Mouse (Mus musculus): ENCODE data around the gene Pth1r. TPM values are rescaled to one million over a fixed set of nuclear protein-coding genes. Genes with fewer than 3 reads are reported as not detected.

The Pth1r gene
- 30.9 and 33.9 TPM in 2 replicates for polyA plus RNA-seq (2016; fragmentation: Nextera tagmentation; extraction: Ambion mirVana)

DNA sequence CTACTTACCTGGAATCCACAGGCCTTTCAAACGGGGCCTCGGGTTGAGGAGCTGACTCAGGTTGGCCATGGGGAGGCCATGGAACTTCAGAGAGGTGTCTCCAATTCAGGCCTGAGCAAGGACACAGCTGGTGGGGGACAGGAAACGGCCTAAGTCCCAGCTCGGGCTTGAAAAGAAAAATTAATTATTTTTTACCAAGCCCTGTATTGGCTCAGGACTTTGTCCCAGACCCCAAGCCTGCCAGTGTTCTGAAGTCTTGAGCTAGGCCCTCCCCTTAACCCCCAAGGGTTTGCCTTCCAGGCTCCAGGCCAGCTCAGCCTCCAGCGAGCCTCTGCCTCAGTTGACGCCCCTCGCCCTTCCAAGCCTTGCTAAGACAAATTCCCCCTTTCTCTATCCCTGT is at the start of gene Pth1r:
Gene Pth1r (minus strand): TSS at position 185 of the 400 bp plus-strand sequence.
- Histone ChIP-seq H3K36me3 (no peaks in the 10 kb centered on the region), H3K4me3 (no peak within 1 kb of the TSS), H3K9me3 (replicated peaks) (no peaks in the 10 kb centered on the region), H3K4me1 (peaks cover 63% of the 10 kb centered on the region), H3K27me3 (ENCODE audit: low read depth, poor library complexity, severe bottlenecking) (peaks cover 58% of the 10 kb centered on the region), H3K27ac (replicated peaks) (peak within 1 kb of the TSS; percentile 6; the same call in 1 of the 2 replicates)
- WGBS = 67% methylated on average over 7 of the region's 7 CpGs
- no peak for DNase-seq (ENCODE audit: low spot score)

DNA sequence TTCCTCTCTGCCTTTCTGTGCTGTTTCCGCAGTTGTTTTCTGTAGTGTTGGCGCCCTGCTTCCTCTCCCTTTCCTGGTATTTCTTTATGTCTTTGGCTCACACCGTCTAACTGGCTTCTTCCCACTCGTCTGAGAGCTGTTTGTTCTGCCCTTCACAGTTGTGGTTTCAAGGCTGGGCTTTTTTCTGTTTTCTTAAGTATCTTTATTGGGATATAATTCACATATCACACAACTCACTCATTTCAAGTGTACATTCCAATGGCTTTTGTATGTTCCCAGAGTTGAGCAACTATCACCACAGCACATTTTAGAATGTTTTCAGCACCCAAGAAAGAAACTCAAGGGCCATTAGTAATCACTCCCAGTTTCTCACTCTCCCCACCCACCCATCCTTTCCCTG is 43.5 kb upstream of the Pth1r start:
- Histone ChIP-seq H3K4me1 (no peaks in the 10 kb centered on the region), H3K27me3 (ENCODE audit: low read depth, poor library complexity, severe bottlenecking) (no peaks in the 10 kb centered on the region), H3K36me3 (no peaks in the 10 kb centered on the region), H3K27ac (replicated peaks) (no peak overlapping the region), H3K9me3 (replicated peaks) (no peaks in the 10 kb centered on the region), H3K4me3 (no peak overlapping the region)
- 84% methylated on average over 4 of the region's 4 CpGs for WGBS
- no peak for DNase-seq (ENCODE audit: low spot score)

DNA sequence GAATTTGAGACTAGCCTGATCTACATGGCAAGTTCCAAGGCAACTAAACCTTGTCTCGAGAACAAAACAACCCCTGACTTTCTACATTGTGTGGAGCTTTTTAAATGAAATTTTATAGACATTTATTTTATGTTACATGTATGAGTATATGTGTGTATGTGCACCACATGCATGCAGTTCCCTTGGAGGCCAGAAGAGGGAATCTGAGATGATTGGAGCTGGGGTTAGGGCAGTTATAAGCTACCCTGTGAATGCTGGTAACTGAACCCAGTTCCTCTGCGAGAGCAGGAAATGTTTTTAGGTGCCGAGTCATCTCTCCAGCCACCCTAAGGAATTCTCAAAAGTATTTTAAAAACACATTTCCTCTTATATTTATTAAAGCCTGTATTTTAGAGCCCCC is 41.2 kb upstream of the Pth1r start:
- Histone ChIP-seq H3K36me3 (no peaks in the 10 kb centered on the region), H3K9me3 (replicated peaks) (no peaks in the 10 kb centered on the region), H3K27ac (replicated peaks) (no peak overlapping the region), H3K4me3 (no peak overlapping the region), H3K27me3 (ENCODE audit: low read depth, poor library complexity, severe bottlenecking) (no peaks in the 10 kb centered on the region), H3K4me1 (no peaks in the 10 kb centered on the region)
- WGBS = 92% methylated on average over 3 of the region's 3 CpGs
- DNase-seq (ENCODE audit: low spot score) = no peak

DNA sequence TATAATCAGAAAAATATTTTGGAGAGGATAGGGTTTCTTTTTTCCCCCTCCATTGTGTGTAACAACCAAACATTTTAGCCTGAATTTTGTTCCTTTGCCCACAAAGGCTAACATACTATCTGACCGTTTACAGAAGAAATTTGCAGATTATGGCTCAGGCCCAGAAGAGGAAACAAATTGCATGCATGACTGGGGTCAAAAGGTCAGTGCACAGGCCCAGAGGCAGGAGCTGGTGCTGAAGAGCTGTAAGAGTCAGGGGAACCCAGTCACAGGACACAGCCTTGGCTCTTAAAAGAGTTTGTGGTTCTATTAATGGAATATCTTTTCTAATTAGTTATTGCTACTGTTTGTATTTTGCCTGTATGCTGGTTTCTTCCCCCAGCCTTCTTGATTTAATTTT is 36.7 kb upstream of the Pth1r start:
- H3K4me3 ChIP-seq = no peak overlapping the region
- H3K9me3 ChIP-seq (replicated peaks) = no peaks in the 10 kb centered on the region
- no peak for DNase-seq (ENCODE audit: low spot score)
- no peaks in the 10 kb centered on the region for H3K36me3 ChIP-seq
- H3K27me3 ChIP-seq (ENCODE audit: low read depth, poor library complexity, severe bottlenecking) = peaks cover 29% of the 10 kb centered on the region
- no peak overlapping the region for H3K27ac ChIP-seq (replicated peaks)
- WGBS = 54% methylated on average over 1 of the region's 1 CpGs
- H3K4me1 ChIP-seq = peaks cover 22% of the 10 kb centered on the region

DNA sequence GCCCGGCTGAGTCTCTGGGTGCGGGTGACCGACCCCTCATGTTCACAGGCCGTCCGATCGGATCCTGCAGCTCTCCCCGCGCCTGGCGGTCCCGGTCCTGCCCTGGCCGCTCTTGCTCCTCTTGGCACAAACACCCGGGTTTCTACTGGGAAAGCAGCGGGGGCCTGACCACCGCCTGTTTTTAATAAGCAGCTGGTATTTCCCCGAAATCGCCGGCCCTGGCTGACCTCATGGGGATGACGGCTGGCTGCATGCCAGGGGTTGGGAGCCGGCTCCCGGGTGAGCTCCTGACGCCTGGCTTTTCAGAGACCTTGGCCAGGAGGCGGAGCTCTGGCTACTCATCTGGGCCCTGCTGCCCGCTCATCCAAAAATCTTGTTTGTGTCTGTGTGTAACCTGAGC is 34.8 kb upstream of the Pth1r start:
- WGBS = under 1% methylated on average over 23 of the region's 23 CpGs
- Histone ChIP-seq H3K4me3 (peak overlapping the region; percentile 60), H3K36me3 (no peaks in the 10 kb centered on the region), H3K27me3 (ENCODE audit: low read depth, poor library complexity, severe bottlenecking) (peaks cover 38% of the 10 kb centered on the region), H3K27ac (replicated peaks) (peak overlapping the region; percentile 72), H3K9me3 (replicated peaks) (no peaks in the 10 kb centered on the region), H3K4me1 (peaks cover 22% of the 10 kb centered on the region)
- no peak for DNase-seq (ENCODE audit: low spot score)

DNA sequence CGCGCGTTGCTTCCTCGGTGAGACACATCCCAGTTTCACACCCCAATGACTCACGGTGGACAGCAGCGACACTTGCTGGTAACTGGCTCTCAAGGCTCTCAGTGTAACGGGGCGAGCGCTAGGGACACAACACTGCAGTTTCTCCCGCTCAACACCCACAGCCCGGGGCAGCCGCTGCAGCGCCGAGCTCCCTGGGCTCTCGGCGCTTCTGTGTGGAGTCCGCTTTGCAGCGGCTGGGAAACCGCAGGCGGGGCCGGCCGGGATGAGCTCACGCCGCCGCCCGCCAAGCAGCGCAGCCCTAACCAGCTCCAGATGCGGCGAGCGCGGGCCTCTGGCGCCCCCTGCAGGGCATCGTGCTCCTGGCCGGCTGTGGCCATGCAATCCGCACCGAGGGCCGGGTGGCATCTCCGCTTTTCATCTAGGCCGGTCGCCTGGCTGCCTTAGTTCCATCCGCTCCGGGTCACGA is 34.3 kb upstream of the Pth1r start:
- Histone ChIP-seq H3K4me1 (peaks cover 22% of the 10 kb centered on the region), H3K36me3 (no peaks in the 10 kb centered on the region), H3K27ac (replicated peaks) (peak overlapping the region; percentile 72), H3K27me3 (ENCODE audit: low read depth, poor library complexity, severe bottlenecking) (peaks cover 38% of the 10 kb centered on the region), H3K9me3 (replicated peaks) (no peaks in the 10 kb centered on the region), H3K4me3 (peak overlapping the region; percentile 60)
- DNase-seq (ENCODE audit: low spot score) = peak; percentile 96
- under 1% methylated on average over 43 of the region's 43 CpGs for WGBS

DNA sequence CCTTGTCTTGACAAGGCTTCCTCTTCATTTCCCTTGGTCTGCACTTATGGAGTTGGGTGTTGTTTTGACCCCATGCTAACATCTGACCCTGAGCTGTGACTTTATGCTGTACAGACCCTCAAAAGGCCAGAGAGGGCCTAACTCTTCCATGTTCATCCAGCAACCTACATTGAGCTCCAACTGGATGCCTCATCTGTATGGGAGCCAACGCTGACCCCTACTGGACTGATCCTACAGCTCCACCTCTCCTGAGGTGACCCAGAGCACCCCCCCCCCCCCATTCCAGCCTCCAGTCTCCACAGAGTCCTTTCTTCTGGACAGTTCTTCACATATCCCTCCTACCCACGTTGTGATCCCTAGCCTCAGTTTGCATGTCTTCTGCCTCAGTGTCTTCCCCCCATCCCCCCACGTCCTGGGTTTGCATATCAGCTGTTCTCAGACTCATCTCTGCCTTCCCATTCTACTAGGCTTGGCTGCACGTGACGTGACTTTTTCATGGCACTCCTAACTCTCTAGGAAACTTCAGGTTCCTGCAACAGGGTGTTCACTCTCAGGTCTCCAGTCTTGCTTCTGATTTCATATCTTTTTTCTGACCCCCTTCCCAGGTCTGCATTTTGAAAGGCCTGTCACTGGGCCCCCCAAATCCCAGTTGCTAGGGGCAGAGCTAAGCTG is 32.4 kb upstream of the Pth1r start:
- 54% methylated on average over 5 of the region's 5 CpGs for WGBS
- H3K4me1 ChIP-seq = peaks cover 22% of the 10 kb centered on the region

DNA sequence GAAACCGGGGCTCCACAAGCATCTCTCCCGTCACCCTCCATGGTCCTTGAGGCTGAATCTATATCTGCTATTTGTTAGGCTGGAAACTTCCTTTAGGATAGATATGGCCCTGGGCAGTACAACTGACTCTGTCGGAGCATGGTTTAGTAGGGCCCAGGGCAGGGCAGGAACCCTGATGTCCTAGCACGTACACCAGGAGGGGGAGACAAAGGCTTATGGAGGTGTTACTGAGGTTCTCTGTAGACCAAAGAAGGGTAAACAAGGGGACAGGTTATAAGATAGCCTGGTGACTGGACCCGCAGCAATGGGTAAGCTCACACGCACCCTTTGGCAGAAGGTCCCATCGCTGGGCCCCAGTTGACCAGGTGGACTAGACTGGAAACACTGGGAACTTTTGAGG is 31.6 kb upstream of the Pth1r start:
- Histone ChIP-seq H3K9me3 (replicated peaks) (no peaks in the 10 kb centered on the region), H3K27ac (replicated peaks) (no peak overlapping the region), H3K4me1 (peaks cover 22% of the 10 kb centered on the region), H3K4me3 (no peak overlapping the region), H3K36me3 (no peaks in the 10 kb centered on the region), H3K27me3 (ENCODE audit: low read depth, poor library complexity, severe bottlenecking) (peaks cover 38% of the 10 kb centered on the region)
- 84% methylated on average over 7 of the region's 7 CpGs for WGBS
- DNase-seq (ENCODE audit: low spot score) = no peak

More for the DNA sequence above, 32.4 kb upstream of the Pth1r start:
- DNase-seq (ENCODE audit: low spot score) = no peak
- Histone ChIP-seq H3K4me3 (no peak overlapping the region), H3K27me3 (ENCODE audit: low read depth, poor library complexity, severe bottlenecking) (peaks cover 38% of the 10 kb centered on the region), H3K27ac (replicated peaks) (no peak overlapping the region), H3K36me3 (no peaks in the 10 kb centered on the region), H3K9me3 (replicated peaks) (no peaks in the 10 kb centered on the region)

DNA sequence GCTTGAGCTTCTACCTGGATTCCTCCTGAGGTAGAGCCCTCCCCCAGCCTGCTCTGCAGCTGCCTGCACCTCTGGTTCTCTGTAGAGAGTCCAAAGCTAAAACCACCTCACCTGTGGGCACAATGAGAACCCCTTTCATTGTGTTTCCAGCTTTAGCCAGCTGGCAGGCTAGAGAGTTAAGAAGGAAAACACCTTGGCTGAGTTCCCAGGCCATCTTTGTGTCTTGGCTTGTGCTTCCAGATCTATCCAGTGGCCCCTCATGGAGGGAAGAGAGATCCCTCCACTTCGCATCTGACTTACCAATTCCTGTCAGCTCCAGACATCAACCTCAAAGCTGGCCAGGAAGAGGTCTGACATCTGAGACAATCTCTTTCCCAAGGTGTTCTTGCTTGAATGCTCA is 31.2 kb upstream of the Pth1r start:
- no peaks in the 10 kb centered on the region for H3K36me3 ChIP-seq
- DNase-seq (ENCODE audit: low spot score) = no peak
- H3K4me3 ChIP-seq = no peak overlapping the region
- peaks cover 22% of the 10 kb centered on the region for H3K4me1 ChIP-seq
- no peak overlapping the region for H3K27ac ChIP-seq (replicated peaks)
- WGBS = 100% methylated on average over 1 of the region's 1 CpGs
- peaks cover 38% of the 10 kb centered on the region for H3K27me3 ChIP-seq (ENCODE audit: low read depth, poor library complexity, severe bottlenecking)
- no peaks in the 10 kb centered on the region for H3K9me3 ChIP-seq (replicated peaks)

DNA sequence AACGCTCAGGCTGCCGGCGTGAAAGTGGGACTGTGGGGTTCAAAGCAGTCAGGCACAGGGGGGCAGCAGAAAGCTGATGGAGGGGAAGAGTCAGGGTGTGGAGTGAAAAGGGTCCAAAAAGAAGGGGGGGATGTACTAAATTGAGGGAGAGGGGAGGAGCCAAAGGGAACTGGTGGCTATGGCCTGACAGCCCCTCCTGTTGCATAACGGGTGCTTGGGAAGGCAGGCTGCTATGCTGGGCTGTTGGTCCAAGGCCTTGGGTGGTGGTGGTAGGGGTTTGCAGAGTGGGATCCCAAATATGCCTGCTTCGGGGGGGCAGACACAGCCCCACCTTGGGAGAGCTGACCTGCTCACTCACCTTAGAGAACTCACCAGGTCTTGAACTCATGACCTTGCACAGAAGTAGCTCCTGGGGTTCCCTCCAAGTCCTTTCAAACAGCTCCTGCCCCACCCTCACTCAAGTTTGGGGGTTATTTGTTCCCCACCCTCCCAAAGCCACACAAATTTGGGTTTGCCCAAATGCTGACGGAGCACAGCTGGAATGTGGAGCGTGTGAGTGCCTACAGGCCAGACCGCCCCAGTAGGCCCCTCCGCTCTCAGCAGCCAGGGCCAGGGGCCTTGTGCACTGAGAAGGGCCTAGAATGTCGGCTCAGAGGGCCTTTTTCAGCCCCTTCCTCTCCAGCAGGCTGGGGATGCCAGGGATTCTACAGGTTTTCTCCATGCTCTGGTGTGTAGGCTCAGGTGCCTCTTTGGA is 28.5 kb upstream of the Pth1r start:
- Histone ChIP-seq H3K4me1 (peaks cover 2% of the 10 kb centered on the region), H3K36me3 (no peaks in the 10 kb centered on the region), H3K27me3 (ENCODE audit: low read depth, poor library complexity, severe bottlenecking) (peaks cover 22% of the 10 kb centered on the region), H3K9me3 (replicated peaks) (no peaks in the 10 kb centered on the region), H3K27ac (replicated peaks) (peak overlapping the region; percentile 17; the same call in 1 of the 2 replicates), H3K4me3 (no peak overlapping the region)
- 84% methylated on average over 10 of the region's 10 CpGs for WGBS
- DNase-seq (ENCODE audit: low spot score) = no peak

DNA sequence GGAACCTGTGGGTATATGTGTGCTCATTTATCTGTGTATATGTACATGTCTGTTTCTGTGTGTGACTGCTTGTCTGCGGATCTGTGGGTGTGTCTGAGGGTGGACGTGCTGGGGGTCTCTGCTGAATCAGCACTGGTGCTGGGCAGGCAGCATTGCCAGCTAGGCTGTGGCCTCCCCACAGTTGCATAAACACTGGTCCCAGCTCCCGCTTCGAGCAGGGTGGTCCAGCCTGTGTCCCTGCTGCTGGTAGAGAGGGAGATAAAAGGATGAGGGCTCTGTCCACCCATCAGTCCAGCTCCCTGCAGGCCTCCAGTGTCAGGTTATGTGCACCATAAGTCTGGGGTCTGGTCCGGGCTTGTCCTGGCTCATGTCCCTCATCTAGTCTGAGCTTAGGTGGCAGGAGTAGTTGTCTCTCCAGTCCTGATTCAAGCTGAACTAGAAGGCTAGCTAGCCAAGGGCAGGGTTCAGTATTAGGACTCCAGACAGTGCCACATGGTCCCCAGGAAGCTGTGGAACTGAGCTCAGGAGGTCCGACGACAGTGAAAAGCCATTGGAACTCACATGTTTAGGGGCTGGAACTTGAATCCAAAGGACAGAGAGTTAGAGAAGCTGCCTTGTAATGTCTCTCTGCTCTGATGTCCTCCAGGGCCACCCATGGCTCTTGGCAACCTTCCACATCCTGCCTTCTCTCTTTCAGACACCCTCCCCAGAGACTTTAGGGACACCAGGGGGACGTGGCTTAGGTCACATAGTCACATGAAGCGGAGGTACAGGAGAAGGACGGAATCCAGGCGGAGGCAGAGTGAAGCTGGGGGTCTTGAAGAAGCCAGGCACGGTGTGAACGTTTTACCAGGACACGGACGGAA is 27.7 kb upstream of the Pth1r start:
- peaks cover 14% of the 10 kb centered on the region for H3K27me3 ChIP-seq (ENCODE audit: low read depth, poor library complexity, severe bottlenecking)
- no peaks in the 10 kb centered on the region for H3K36me3 ChIP-seq
- no peak overlapping the region for H3K4me3 ChIP-seq
- no peak for DNase-seq (ENCODE audit: low spot score)
- H3K9me3 ChIP-seq (replicated peaks) = no peaks in the 10 kb centered on the region
- H3K4me1 ChIP-seq = no peaks in the 10 kb centered on the region; the same call in 1 of the 2 replicates
- H3K27ac ChIP-seq (replicated peaks) = no peak overlapping the region
- WGBS = 86% methylated on average over 15 of the region's 15 CpGs

DNA sequence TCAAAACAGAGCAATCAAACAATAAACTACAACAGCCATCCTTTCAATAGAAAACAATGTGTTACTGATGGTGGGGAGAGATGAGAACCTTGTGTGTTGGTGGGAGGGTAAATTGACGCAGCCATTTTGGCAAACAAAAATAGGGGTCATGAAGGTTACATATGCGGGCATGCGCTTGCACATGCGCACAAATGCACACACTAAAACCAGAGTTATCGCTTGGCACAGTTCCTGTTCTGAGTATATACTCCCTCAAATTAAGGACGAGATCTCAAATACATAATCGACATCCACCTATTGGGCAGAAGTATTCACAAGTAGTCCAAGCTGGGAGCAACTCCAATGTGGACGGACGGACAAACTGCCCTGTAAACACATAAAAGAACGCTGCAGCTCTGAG is 25.4 kb upstream of the Pth1r start:
- WGBS = 92% methylated on average over 10 of the region's 10 CpGs
- Histone ChIP-seq H3K4me1 (no peaks in the 10 kb centered on the region), H3K27ac (replicated peaks) (no peak overlapping the region), H3K27me3 (ENCODE audit: low read depth, poor library complexity, severe bottlenecking) (peaks cover 4% of the 10 kb centered on the region; the same call in 1 of the 2 replicates), H3K4me3 (no peak overlapping the region), H3K36me3 (no peaks in the 10 kb centered on the region), H3K9me3 (replicated peaks) (no peaks in the 10 kb centered on the region)
- no peak for DNase-seq (ENCODE audit: low spot score)
